Mouse (Mus musculus): ENCODE data around the gene Nrip1. TPM values are rescaled to one million over a fixed set of nuclear protein-coding genes. Genes with fewer than 3 reads are reported as not detected.
A peak's percentile ranks its signal among the peaks of the same experiment; 100 is the strongest.

Nrip1 gene
- 35.2 and 38.9 TPM in 2 replicates for polyA plus RNA-seq (2016; fragmentation: Nextera tagmentation; extraction: Ambion mirVana)

DNA sequence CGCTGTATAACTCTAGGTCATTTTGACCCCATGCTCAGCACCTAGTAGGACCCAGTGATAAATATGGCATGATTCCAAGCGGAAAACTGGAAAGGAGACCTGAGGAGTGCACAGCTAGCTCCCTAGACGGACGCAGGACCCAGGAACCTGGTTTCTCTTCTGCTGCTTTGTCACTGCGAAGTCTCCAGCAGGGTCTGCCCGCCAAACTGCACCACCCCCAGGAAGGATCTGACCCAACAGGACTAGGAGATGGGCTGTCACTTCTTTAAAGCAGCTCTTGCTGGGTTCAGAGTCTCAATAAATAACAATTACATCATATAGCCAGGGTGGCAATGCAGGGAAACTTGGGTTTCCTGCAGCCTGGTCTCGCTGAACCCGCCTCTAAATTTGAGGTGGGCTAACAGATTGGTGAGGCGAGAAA lies at the start of gene Nrip1:
Gene Nrip1 (minus strand): TSS at position 157 of the 421 bp plus-strand sequence.
- Histone ChIP-seq H3K4me1 (peaks cover 13% of the 10 kb centered on the region; the same call in 1 of the 2 replicates), H3K4me3 (peak within 1 kb of the TSS; percentile 86), H3K9me3 (no peaks in the 10 kb centered on the region), H3K27me3 (replicated peaks) (no peaks in the 10 kb centered on the region), H3K9ac (peak within 1 kb of the TSS; percentile 96), H3K4me2 (replicated peaks) (peak within 1 kb of the TSS; percentile 67), H3K36me3 (no peaks in the 10 kb centered on the region), H3K27ac (peak within 1 kb of the TSS; percentile 95)
- under 1% methylated on average over 9 of the region's 9 CpGs for WGBS
- ATAC-seq (ENCODE audit: low FRiP score, low read depth) = peak; percentile 17

DNA sequence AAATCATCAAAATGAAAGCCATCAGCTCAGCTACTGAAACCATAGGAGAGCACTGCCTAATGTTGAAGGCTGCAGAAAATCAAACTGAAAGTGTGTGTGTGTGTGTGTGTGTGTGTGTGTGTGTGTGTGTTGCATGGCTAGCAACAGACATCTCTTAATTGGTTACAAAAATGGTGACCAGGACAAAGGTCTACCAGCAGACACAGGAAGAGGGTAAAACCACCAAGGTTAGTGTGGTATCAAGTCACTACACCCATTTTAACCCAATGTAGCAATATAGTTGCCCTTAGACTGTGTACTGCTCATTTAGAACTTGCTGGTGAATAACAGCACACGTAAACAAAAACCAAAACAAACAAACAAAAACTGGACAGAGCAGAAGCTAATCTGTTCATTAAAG lies 48.9 kb upstream of the Nrip1 start:
- Histone ChIP-seq H3K4me1 (no peaks in the 10 kb centered on the region), H3K4me3 (no peak overlapping the region), H3K36me3 (no peaks in the 10 kb centered on the region), H3K27me3 (replicated peaks) (no peaks in the 10 kb centered on the region), H3K9ac (no peak overlapping the region), H3K9me3 (no peaks in the 10 kb centered on the region), H3K4me2 (replicated peaks) (no peak overlapping the region), H3K27ac (no peak overlapping the region)
- 93% methylated on average over 1 of the region's 1 CpGs for WGBS
- ATAC-seq (ENCODE audit: low FRiP score, low read depth) = no peak

DNA sequence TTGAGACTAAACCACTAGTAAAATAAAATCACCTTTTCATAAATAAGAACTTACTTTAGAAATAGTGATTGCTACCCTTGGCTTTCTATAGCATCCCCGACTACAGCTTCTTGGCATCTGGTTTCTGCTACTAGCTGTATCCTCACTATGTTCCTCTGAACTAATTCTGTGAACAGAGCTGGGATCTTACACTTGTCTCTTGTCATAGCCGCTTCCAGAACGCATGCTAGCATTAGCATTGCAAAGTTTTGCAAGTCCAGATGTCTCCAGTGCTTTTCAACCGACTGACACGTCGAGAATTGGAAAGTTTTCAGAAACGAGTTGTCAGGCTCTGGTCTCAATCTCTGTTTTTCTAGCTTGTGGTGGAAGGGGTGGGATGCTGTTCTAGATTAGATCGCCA lies 46.2 kb upstream of the Nrip1 start:
- H3K4me2 ChIP-seq (replicated peaks) = no peak overlapping the region
- H3K27me3 ChIP-seq (replicated peaks) = no peaks in the 10 kb centered on the region
- H3K9me3 ChIP-seq = no peaks in the 10 kb centered on the region
- no peaks in the 10 kb centered on the region for H3K36me3 ChIP-seq
- no peaks in the 10 kb centered on the region for H3K4me1 ChIP-seq
- 85% methylated on average over 8 of the region's 8 CpGs for WGBS
- ATAC-seq (ENCODE audit: low FRiP score, low read depth) = no peak
- H3K4me3 ChIP-seq = no peak overlapping the region
- no peak overlapping the region for H3K27ac ChIP-seq
- no peak overlapping the region for H3K9ac ChIP-seq

DNA sequence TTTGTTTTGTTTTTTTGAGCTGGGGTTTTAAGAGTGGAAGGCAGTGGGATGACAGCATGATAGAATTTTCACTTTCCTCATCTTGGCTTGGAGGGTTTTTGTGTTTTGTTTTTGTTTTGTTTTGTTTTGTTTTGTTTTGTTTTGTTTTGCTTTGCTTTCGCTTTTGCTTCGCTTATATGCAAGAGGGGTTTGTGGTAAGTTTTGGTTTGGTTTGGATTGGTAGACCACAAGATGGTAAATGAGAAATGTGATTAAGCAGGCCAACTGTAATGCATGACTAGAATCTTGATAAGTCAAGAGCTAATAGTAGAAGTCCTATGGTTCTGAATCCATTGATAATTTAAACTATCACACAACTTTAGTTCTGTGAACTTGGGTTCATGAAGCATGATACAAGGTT lies 42.9 kb upstream of the Nrip1 start:
- WGBS = 98% methylated on average over 2 of the region's 2 CpGs

DNA sequence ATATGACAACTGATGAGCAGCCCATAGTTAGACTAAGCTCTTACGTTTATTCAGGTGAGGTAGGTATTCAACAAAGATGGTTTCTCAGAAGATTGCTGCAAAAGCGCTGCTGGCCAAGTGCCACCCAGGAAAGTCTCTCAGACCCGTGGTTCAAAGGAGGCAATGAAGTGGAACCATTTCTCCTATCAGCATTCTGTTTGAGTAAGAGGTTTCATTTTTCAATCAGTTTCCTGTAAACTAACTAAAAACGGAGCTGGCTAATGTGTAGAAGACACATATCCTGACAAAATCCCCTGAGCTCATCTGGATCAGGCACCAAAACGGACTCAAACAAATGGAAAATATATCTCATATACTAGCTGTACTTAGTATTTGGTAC lies 42.4 kb upstream of the Nrip1 start:
- Histone ChIP-seq H3K4me3 (no peak overlapping the region), H3K4me2 (replicated peaks) (no peak overlapping the region), H3K36me3 (no peaks in the 10 kb centered on the region), H3K27me3 (replicated peaks) (no peaks in the 10 kb centered on the region), H3K9ac (no peak overlapping the region), H3K4me1 (no peaks in the 10 kb centered on the region), H3K9me3 (no peaks in the 10 kb centered on the region), H3K27ac (no peak overlapping the region)
- ATAC-seq (ENCODE audit: low FRiP score, low read depth) = no peak
- WGBS = 80% methylated on average over 5 of the region's 5 CpGs

More for the DNA sequence above, 42.9 kb upstream of the Nrip1 start:
- Histone ChIP-seq H3K4me2 (replicated peaks) (no peak overlapping the region), H3K27me3 (replicated peaks) (no peaks in the 10 kb centered on the region), H3K4me3 (no peak overlapping the region), H3K27ac (no peak overlapping the region), H3K36me3 (no peaks in the 10 kb centered on the region), H3K4me1 (no peaks in the 10 kb centered on the region), H3K9ac (no peak overlapping the region), H3K9me3 (no peaks in the 10 kb centered on the region)
- no peak for ATAC-seq (ENCODE audit: low FRiP score, low read depth)

DNA sequence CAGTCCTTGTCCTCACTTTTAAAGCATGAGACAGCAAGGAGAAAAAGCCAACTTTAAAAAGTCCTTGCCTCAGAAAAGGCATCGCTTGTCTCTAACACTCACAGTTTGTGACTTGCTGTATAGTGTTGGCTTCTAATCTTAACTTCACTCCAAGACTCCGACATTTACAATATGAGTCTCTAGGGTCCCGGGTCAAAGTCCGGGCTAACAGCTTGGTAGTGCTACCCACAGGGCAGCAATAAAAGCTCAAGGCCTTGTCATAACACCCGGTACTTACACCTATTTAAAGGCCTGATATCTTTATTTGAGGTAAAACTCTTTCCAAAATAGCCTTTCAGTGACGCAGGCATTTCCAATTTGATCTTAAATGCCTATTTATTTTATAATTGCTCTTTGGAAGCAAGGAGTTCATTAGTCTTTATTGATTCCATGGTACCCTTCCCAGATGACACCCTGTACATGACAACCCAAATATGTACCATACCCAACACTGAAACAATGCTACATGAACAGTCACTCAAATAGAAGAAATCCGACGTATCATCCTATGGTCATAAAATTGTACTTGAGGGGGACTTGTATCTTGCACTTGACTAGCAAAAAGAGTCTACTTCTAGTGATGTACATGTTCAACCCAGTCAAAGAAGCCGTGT lies 41.9 kb upstream of the Nrip1 start:
- H3K36me3 ChIP-seq = no peaks in the 10 kb centered on the region
- no peaks in the 10 kb centered on the region for H3K27me3 ChIP-seq (replicated peaks)
- H3K4me3 ChIP-seq = no peak overlapping the region
- no peak overlapping the region for H3K9ac ChIP-seq
- ATAC-seq (ENCODE audit: low FRiP score, low read depth) = no peak
- no peaks in the 10 kb centered on the region for H3K4me1 ChIP-seq
- no peak overlapping the region for H3K4me2 ChIP-seq (replicated peaks)
- WGBS = 79% methylated on average over 9 of the region's 9 CpGs
- no peaks in the 10 kb centered on the region for H3K9me3 ChIP-seq
- no peak overlapping the region for H3K27ac ChIP-seq

DNA sequence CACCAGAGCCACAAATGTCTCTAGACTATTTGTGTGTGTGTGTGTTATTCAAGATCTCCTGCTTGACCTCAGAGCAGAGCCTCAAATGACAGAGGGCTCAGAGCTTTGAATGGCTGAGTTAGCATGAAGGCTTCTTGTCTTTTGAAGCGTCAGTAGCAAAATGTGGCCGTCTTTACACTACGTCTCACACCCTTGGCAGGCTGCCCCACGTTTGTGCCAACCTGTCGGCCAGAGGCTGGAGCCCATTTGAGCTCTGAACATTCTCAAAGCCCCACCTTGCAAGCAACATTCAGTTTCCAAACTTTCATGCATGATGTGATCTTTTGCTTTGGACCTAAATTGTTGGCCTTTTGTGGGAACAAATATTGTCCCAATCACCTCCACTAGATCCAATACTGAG lies 40.9 kb upstream of the Nrip1 start:
- Histone ChIP-seq H3K27me3 (replicated peaks) (no peaks in the 10 kb centered on the region), H3K27ac (no peak overlapping the region), H3K9me3 (no peaks in the 10 kb centered on the region), H3K9ac (no peak overlapping the region), H3K36me3 (no peaks in the 10 kb centered on the region), H3K4me2 (replicated peaks) (no peak overlapping the region), H3K4me3 (no peak overlapping the region), H3K4me1 (no peaks in the 10 kb centered on the region)
- 74% methylated on average over 5 of the region's 5 CpGs for WGBS
- ATAC-seq (ENCODE audit: low FRiP score, low read depth) = no peak

DNA sequence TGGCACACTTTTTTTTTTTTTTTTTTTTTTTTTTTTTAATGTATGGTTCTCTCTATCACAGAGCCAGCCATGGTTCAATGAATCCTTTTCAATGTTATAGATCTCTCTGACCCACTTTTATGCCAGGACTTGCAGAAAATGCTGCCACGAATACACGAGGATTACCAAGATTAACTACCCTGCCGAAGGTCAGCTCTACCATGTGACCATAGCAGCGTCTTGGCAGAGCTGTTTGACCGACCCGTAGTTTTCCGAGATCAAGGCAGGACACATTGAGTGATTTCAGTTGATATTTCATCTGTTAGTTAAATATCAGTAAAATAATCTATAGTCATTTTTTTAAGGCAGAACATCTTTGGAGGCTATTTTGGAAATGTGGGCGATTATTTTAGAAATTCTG lies 40.0 kb upstream of the Nrip1 start:
- Histone ChIP-seq H3K9ac (no peak overlapping the region), H3K9me3 (no peaks in the 10 kb centered on the region), H3K4me3 (no peak overlapping the region), H3K27ac (no peak overlapping the region), H3K4me2 (replicated peaks) (no peak overlapping the region), H3K4me1 (no peaks in the 10 kb centered on the region), H3K36me3 (no peaks in the 10 kb centered on the region), H3K27me3 (replicated peaks) (no peaks in the 10 kb centered on the region)
- no peak for ATAC-seq (ENCODE audit: low FRiP score, low read depth)
- WGBS = 94% methylated on average over 8 of the region's 8 CpGs

DNA sequence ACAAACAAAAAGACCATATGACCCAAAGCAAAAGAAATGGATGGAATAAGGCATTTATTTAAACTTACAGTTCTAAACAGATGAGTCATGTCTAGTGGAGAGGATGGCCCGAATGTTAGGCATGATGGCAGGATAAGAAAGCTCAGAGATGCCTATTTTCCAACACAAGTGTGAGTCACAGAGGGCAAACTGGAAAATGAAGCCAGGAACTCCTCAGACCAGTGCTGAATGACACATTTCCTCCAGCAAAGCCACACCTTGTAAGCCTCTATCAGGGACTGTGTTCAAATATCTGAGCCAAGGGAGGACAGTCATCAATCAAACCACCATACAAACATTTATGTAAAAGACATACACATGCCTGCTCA lies 35.7 kb upstream of the Nrip1 start:
- Histone ChIP-seq H3K9me3 (no peaks in the 10 kb centered on the region), H3K4me2 (replicated peaks) (no peak overlapping the region), H3K27ac (no peak overlapping the region), H3K4me1 (no peaks in the 10 kb centered on the region), H3K27me3 (replicated peaks) (no peaks in the 10 kb centered on the region), H3K9ac (no peak overlapping the region), H3K36me3 (no peaks in the 10 kb centered on the region), H3K4me3 (no peak overlapping the region)
- no peak for ATAC-seq (ENCODE audit: low FRiP score, low read depth)
- WGBS = 76% methylated on average over 1 of the region's 1 CpGs

DNA sequence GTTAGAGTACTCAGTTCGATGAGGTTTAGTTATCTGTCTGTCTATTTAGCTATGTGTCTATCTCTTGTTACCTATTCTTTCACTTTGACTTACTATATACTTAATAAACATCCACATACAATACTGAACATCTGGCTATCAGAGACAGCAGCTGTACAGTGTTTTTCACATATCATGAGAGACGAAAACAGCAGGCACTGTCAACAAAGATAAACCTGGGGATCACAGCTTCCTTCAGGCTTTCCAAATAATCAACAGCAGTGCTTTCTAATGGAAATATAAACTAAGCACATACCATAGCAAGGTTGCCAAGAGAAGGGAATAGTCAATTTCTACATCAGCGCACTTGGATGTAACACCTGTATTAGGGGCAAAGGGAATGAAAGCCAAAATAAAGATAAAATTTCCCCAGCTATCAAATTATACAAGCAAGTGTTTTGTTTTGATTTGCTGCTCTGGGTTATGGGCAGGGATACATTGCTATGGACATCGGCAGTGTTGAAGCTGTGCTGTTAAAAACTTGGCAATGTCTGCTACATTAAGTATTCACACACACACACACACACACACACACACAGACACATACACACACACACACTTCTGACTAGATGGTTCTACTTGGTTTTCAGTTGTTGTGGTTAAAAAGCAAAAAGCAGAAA lies 35.2 kb upstream of the Nrip1 start:
- Histone ChIP-seq H3K9me3 (no peaks in the 10 kb centered on the region), H3K4me3 (no peak overlapping the region), H3K27ac (no peak overlapping the region), H3K9ac (no peak overlapping the region), H3K4me1 (no peaks in the 10 kb centered on the region), H3K36me3 (no peaks in the 10 kb centered on the region), H3K4me2 (replicated peaks) (no peak overlapping the region), H3K27me3 (replicated peaks) (no peaks in the 10 kb centered on the region)
- 93% methylated on average over 4 of the region's 4 CpGs for WGBS
- no peak for ATAC-seq (ENCODE audit: low FRiP score, low read depth)

DNA sequence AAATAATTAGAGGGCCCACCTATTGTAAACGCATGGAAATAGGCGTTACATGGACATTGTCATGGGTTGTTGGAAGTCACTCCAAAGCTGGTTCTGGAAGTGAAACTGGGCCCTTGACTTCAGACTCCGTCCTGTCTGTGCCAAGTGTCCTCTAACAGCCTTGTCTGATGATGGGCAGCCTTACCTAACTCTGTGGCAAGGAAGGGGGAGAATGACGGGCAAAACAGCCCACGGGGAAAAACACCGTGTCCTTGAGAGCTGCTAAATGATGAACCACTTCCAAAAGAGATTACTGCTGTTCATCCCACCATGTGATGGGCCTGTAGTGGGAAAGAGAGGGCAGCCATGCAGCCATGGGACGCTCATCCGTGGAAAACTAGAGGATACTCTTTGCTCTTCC lies 34.6 kb upstream of the Nrip1 start:
- H3K27me3 ChIP-seq (replicated peaks) = no peaks in the 10 kb centered on the region
- no peaks in the 10 kb centered on the region for H3K4me1 ChIP-seq
- WGBS = 92% methylated on average over 8 of the region's 8 CpGs
- no peak overlapping the region for H3K9ac ChIP-seq
- no peak overlapping the region for H3K4me2 ChIP-seq (replicated peaks)
- H3K4me3 ChIP-seq = no peak overlapping the region
- no peak for ATAC-seq (ENCODE audit: low FRiP score, low read depth)
- H3K27ac ChIP-seq = no peak overlapping the region
- H3K9me3 ChIP-seq = no peaks in the 10 kb centered on the region
- no peaks in the 10 kb centered on the region for H3K36me3 ChIP-seq

DNA sequence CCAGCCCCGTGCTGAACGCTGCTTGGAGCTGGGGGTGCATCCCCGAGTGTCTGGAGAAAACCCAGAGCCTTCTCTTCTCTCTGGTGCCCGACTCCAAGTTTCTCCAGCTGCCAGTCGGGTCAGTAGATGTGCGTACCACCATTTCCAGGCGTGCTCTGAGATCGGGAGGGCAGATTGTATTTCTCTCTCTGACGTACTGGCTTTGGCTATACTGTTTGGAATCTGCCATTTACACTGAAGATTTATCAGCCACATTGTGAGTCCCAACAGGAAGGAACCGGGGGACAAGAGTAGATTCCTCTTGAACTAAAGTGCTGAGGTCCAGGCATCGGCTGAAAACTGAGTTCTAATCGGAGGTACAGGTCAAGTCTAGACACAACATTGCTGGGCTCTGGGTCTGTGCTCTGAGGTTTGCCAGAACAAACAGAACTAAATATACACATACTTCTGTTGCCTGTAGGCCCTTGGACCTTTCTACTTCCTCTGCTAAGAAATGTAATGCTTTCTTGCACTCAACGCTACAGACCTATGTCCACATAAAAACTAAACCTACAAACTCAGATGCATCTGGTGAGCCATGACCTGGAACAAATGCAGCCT lies 33.8 kb upstream of the Nrip1 start:
- H3K9ac ChIP-seq = no peak overlapping the region
- H3K4me2 ChIP-seq (replicated peaks) = no peak overlapping the region
- no peak for ATAC-seq (ENCODE audit: low FRiP score, low read depth)
- H3K9me3 ChIP-seq = no peaks in the 10 kb centered on the region
- H3K36me3 ChIP-seq = no peaks in the 10 kb centered on the region
- H3K27ac ChIP-seq = no peak overlapping the region
- no peak overlapping the region for H3K4me3 ChIP-seq
- H3K4me1 ChIP-seq = no peaks in the 10 kb centered on the region
- H3K27me3 ChIP-seq (replicated peaks) = no peaks in the 10 kb centered on the region
- WGBS = 67% methylated on average over 13 of the region's 13 CpGs

DNA sequence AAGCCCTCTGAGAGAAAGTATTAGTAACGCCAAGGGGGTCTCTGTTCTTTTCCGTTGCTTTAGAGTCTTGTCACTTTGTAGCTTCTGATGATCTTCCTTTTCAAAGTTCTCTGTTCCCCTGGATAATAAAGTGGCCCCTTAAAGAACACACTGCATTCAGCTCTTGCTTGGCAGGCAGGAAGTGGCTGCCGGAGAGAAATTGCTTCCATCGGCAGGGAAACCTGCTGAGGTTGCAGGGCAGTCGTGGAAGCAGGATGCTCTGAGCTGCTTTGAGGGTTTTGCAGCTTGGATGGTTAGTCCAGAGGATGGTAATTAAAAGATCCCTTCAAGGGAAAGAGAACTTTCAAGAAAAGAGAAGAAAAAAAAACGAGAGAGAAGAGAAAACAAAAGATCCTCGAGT lies 33.3 kb upstream of the Nrip1 start:
- Histone ChIP-seq H3K4me2 (replicated peaks) (no peak overlapping the region), H3K27me3 (replicated peaks) (no peaks in the 10 kb centered on the region), H3K4me3 (no peak overlapping the region), H3K9me3 (no peaks in the 10 kb centered on the region), H3K27ac (no peak overlapping the region), H3K4me1 (no peaks in the 10 kb centered on the region), H3K36me3 (no peaks in the 10 kb centered on the region), H3K9ac (no peak overlapping the region)
- no peak for ATAC-seq (ENCODE audit: low FRiP score, low read depth)
- 39% methylated on average over 7 of the region's 7 CpGs for WGBS
